Mouse (Mus musculus) stomach, embryonic 14.5 days (tissue): ENCODE results near the gene Npnt. TPM values are rescaled to one million over a fixed set of nuclear protein-coding genes. Genes with fewer than 3 reads are reported as not detected.

Experiments used
- ATAC-seq: fragments of 200-750 bp; cut with Nextera tagmentation; 2 replicates; pipeline ENCODE4 v1.8.0; 2017; ENCODE audit warnings: low read depth, moderate TSS enrichment; ENCODE audit not compliant: insufficient number of reproducible peaks, insufficient read depth, low FRiP score
- H3K27ac ChIP-seq: fragments of 300-500 bp; sonication (generic); 2 replicates; pipeline ENCODE4 v1.5.1; 2014; ENCODE audit warnings: mild to moderate bottlenecking, low read length, moderate library complexity, mixed read lengths
- H3K27me3 ChIP-seq: fragments of 300-500 bp; sonication (generic); 2 replicates; pipeline ENCODE4 v1.6.1; 2014; ENCODE audit warnings: low read length, control low read depth, mixed read lengths; ENCODE audit not compliant: control insufficient read depth, insufficient read depth
- H3K36me3 ChIP-seq: fragments of 300-500 bp; sonication (generic); 2 replicates; pipeline ENCODE4 v1.6.1; 2014; ENCODE audit warnings: mild to moderate bottlenecking, control low read depth, low read length, moderate library complexity, mixed read lengths; ENCODE audit not compliant: control insufficient read depth, insufficient read depth
- H3K4me1 ChIP-seq: fragments of 300-500 bp; sonication (generic); 2 replicates; pipeline ENCODE4 v1.6.1; 2014; ENCODE audit warnings: low read length, control low read depth, mixed read lengths; ENCODE audit not compliant: control insufficient read depth, insufficient read depth
- H3K4me2 ChIP-seq: fragments of 300-500 bp; sonication (generic); replicated peaks from 2 replicates; pipeline ENCODE4 v1.6.1; 2014; ENCODE audit warnings: low read depth, low read length, control low read depth
- H3K4me3 ChIP-seq: fragments of 300-500 bp; sonication (generic); 2 replicates; pipeline ENCODE4 v1.5.1; 2014; ENCODE audit warnings: low read depth, low read length, control low read depth
- H3K9ac ChIP-seq: fragments of 300-500 bp; sonication (generic); replicated peaks from 2 replicates; pipeline ENCODE4 v1.6.1; 2014; ENCODE audit warnings: low read depth, mild to moderate bottlenecking, control low read depth, low read length, moderate library complexity, mixed read lengths
- H3K9me3 ChIP-seq: fragments of 300-500 bp; sonication (generic); 2 replicates; pipeline ENCODE4 v1.6.1; 2016; ENCODE audit warnings: low read depth, low read length, control low read depth; ENCODE audit not compliant: control insufficient read depth
- WGBS: fragments of 180-500 bp; shearing (Covaris S2); extraction: QIAGEN DNeasy Blood & Tissue Kit; methylation state at CpG from one replicate; pipeline ENCODE4 v1.1.7; 2014; 5-methylcytosine and 5-hydroxymethylcytosine counted together
- polyA plus RNA-seq: library from polyadenylated mRNA; unstranded; fragments of >200 nt; fragmentation: Nextera tagmentation; extraction: Ambion mirVana; gene quantifications from 2 replicates; pipeline ENCODE4 v1.2.1, GENCODE M21; 2014

Gene Npnt
- polyA plus RNA-seq, 1 experiment from 2014 or later = 51.8 TPM

DNA sequence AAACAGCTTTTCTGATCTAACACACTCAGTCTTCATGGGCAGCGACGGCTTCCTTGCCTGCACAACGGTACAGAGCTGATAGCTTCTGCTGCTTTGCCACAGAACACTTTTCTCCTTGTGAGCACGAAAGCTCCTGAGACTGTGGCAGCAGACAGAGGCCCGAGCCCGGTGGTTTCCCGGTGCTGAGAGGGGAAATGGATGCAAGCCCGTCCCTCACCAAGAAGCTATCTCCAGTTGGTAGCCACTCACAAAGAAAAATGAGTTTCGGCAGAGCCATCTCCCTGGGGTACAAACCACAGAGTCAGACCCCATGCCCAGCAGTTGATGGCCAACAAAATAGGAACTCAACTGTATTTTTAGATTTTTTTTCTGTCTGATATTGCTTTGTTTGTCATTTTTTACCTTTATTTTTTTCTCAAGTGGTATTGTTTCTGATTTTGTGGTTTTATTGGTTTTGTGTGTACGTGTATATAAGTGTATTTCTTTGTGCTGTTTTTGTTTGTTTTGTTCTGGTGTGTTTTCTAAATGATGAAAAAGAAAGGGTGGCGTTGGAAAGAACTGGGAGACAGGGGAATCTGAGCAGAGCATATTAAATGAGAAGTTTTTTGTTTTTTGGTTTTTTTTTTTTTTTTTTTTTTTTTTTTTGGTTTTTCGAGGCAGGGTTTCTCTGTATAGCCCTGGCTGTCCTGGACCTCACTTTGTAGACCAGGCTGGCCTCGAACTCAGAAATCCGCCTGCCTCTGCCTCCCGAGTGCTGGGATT, 111.3 kb downstream of the Npnt start:
- H3K4me1 ChIP-seq = no peaks in the 10 kb centered on the region
- H3K36me3 ChIP-seq = peaks cover 10% of the 10 kb centered on the region; the same call in 1 of the 2 replicates
- ATAC-seq = no peak
- no peak overlapping the region for H3K9ac ChIP-seq
- H3K4me2 ChIP-seq = no peak overlapping the region
- 90% methylated on average over 15 of the region's 15 CpGs for WGBS
- no peaks in the 10 kb centered on the region for H3K27me3 ChIP-seq
- no peak overlapping the region for H3K4me3 ChIP-seq
- no peak overlapping the region for H3K27ac ChIP-seq
- no peaks in the 10 kb centered on the region for H3K9me3 ChIP-seq

DNA sequence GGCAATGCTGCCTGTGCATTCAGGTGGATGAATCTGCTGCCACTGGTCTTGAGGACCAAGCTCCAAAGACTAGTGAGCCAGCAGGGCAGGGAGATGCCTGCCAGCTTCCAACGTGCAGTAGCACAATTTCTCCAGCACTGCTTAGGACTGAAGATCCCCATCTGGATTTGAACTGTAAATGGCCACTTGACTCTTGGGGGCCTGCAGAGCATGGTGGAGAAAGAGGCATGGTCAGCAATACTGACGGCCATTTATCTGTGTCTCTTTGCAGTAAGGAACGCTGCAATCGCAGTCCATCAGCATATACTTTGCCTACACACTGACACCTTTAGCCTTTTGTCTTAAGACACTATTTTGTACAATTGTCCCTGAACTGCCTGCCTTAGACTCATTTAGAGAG, 113.0 kb downstream of the Npnt start:
- no peak overlapping the region for H3K4me3 ChIP-seq
- WGBS = 86% methylated on average over 4 of the region's 4 CpGs
- no peak overlapping the region for H3K9ac ChIP-seq
- H3K27me3 ChIP-seq = no peaks in the 10 kb centered on the region
- no peak overlapping the region for H3K27ac ChIP-seq
- no peaks in the 10 kb centered on the region for H3K9me3 ChIP-seq
- H3K4me2 ChIP-seq = no peak overlapping the region
- no peaks in the 10 kb centered on the region for H3K4me1 ChIP-seq
- ATAC-seq = no peak
- peaks cover 10% of the 10 kb centered on the region; the same call in 1 of the 2 replicates for H3K36me3 ChIP-seq

DNA sequence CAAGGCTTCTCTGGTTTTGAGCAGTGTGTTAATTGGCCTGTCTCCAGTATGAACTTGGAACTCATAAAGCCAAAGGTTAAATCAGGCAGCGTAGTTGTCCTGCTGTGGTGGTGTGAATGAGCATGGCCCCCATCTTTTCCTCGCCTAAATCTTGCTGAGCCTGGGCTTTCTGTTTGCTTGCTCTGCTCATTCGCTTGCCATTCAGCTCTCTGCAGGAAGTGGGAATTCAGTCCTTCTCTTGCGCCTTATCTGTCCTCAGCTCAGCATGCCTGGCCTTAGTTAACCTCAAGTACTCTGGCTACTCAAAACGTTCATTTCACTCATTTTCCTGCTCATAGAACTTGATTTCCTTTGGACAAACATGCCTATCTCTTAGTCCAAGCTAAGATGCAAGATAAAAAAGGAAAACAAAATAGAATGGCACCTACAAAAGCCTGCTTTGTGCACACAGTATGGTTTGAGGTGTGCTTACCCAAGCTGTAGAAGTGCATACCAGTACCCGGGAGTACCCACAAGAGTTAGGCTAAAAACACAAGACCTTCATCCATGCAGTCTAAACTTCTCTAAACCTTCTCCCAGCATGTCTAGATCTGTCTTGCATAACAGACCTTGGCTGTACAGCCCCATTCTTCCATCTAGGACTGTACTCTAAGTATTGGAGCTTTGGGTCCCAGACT, 114.8 kb downstream of the Npnt start:
- no peak overlapping the region for H3K9ac ChIP-seq
- no peaks in the 10 kb centered on the region for H3K27me3 ChIP-seq
- peak; percentile 26; the same call in 1 of the 2 replicates for ATAC-seq
- H3K36me3 ChIP-seq = peaks cover 10% of the 10 kb centered on the region; the same call in 1 of the 2 replicates
- no peak overlapping the region for H3K4me2 ChIP-seq
- WGBS = 70% methylated on average over 6 of the region's 6 CpGs
- no peak overlapping the region for H3K4me3 ChIP-seq
- H3K27ac ChIP-seq = no peak overlapping the region
- H3K4me1 ChIP-seq = no peaks in the 10 kb centered on the region
- H3K9me3 ChIP-seq = no peaks in the 10 kb centered on the region

Other genes with a start within 250 kb of the Npnt start
- 23.0 and 25.0 TPM in 2 replicates for gene Ints12, start 141.5 kb upstream of the Npnt start, polyA plus RNA-seq
- gene Gstcd, start 141.7 kb upstream of the Npnt start, polyA plus RNA-seq = 9.1 and 10.3 TPM in 2 replicates